Mouse (Mus musculus) natural killer cell, adult 2 months (primary cell): ENCODE data around the gene Otx2.
"Not testable (repeated sequence)": the region's sequence is repeated elsewhere in the genome, so short reads cannot be mapped to it uniquely, and the experiment has no call there.

Experiments
- DNase-seq, 2 experiments: peaks; one replicate each; pipeline ENCODE4 v3.0.0; 2022; ENCODE audit warnings: low spot score in 2 of 2

Otx2 gene

GRCm38 (mm10) chr14:48653676-48654510 lies 19.7 kb downstream of the Otx2 start:
- no peak for DNase-seq

GRCm38 (mm10) chr14:48653081-48653480 lies 20.5 kb downstream of the Otx2 start:
- no peak for DNase-seq

- no peak for DNase-seq
These were observed 21.4 kb downstream of the Otx2 start for GRCm38 (mm10) chr14:48652256-48652655.

DNA sequence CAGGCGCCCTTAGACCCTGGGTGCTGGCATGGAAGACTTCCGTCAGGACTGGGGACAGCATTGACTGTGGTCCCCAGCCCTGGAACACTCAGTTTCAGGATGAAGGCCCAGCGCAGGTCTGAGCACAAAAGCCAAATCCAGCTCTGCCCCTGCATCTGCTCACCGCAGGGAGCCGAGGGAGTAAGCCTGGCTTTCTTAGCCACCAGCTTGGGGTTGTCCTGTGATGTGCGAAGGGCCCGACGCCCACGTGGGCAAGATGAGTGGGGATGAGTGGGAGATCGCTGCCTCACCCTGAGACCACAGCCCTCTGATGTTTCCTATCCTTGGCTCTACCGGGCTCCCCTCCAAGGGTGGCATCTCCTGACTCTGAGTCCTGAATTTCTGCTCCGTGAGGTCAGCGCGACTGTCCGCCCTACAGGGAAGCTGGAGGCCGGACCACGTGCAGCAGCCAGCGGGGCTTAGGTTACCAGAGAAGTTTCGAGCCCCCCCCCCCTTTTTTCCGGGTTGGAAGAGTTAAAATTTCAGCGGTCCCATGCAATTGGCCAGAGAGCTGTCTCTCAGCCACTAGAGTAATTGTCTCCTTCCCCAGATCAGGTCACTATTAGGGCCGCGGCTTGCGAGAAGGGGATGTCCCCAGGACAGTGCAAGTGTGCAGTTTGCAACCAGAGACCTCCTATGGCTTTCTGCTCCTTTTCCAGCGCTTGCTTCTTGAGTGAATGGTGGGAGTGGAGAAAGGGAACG lies 22.0 kb downstream of the Otx2 start:
- no peak for DNase-seq

GRCm38 (mm10) chr14:48641462-48642395 lies 31.9 kb downstream of the Otx2 start:
- DNase-seq = no peak

DNA sequence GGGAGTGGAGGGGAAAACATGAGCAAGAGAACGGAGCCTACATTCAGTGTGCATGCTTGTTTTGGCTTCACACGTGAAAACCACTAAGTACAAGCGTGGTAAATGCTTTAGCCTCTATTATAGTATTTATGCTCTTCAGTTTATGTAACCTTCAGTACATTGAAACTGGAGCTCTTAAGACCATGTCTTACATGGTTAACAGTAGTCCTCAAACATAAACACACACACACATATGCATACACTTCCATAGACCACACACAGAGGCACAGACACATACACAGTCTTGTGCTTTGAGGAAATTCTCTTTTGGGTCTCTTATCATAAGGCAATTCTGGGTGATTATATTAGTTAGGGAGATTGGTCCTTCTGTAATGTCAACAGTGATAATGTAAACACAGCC lies 40.5 kb downstream of the Otx2 start:
- no peak for DNase-seq

- no peak for DNase-seq
These were observed 41.3 kb downstream of the Otx2 start for GRCm38 (mm10) chr14:48632335-48632734.

- no peak for DNase-seq
These were observed 42.1 kb downstream of the Otx2 start for GRCm38 (mm10) chr14:48631486-48631885.

- DNase-seq = no peak
These were observed 44.2 kb downstream of the Otx2 start for GRCm38 (mm10) chr14:48629404-48629803.

GRCm38 (mm10) chr14:48626271-48626670 lies 47.3 kb downstream of the Otx2 start:
- DNase-seq = no peak

DNA sequence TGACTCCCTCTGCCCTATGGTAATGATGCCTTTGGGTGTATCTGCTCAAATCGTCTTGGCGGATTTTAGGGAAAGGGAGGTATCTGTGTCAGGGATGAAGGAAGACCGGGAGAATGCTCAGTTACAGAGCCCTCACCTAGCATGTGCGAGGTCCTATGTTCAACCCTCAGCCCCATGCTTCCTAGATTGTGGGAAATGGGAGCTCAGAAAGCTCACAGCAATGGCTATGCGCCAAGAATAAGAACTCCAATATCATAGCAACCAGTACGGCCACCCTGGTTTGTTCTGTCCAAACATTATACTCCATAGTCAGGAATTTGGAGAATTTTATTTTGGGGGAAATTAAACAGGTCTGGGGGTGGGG lies 48.3 kb downstream of the Otx2 start:
- DNase-seq = no peak

DNA sequence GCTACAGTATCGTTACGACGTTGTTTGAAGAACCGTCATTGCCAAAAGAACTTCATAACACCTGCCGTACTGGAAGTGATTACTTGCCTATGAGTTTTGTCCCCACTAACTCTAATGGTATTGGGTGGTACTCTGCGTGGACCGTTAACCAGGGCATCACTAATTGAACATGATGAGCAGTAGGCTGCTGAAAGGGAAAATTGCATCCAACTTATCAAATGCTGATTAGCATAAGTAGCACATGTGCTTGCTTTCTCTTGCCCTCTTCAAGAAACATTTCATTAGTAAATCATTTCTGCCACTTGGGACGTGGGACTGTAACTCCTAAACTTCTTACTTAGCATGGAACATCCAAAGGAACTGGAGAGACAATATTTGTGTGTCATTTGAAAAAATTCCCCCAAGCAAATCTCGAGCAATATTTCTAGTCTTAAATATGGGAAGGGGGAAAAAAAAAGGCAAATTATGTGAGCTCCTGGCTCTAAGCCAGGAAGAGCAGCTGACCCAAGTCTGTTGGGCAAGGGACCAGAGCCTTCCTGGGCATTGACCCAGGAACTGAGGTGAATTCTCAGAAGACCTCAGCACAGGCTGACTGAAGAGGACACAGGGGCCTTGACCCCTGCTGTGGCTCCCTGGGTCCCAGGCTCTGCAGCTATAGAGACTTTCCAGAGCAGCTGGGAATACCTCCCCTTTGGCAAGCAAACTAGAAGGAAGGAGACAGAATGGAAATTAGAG lies 48.9 kb downstream of the Otx2 start:
- DNase-seq = no peak

DNA sequence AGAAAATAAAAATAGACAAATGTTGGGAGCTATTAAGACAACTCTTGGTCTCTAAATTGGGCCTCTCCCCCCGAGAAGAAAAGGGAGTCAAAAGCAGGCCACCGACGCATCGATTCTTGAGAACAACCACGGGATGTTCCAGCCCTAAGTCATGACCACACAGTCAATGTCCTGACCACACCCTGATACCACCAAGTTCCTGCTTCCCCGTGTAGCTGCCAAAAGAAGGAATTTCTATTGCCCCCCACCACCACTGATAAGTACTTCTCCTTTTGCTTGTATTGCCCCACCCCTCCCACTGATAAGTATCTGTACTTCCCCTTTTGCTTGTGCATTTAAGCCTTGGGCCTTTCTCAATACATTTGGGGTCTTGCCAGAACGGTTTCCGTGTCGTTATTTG lies 50.9 kb downstream of the Otx2 start:
- DNase-seq = not testable (repeated sequence)

DNA sequence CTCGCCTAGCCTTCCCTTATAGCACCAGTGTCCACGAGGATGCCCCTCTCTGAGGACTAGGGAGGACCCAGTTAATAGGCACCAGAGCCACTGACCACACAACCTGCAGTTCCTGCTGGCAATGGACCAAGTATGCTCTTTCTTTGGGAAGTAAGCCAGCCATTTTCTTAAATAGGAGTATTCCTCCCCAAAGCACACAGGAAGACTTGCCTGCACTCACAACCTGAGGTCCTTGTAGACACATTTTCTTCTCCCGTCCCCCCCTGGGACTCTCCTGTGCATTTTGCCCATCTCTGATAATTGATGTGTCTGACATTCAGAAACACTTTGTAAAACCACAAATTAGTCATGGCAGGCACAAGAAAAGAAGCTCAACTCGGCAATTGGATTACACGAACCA lies 57.3 kb downstream of the Otx2 start:
- DNase-seq = no peak

DNA sequence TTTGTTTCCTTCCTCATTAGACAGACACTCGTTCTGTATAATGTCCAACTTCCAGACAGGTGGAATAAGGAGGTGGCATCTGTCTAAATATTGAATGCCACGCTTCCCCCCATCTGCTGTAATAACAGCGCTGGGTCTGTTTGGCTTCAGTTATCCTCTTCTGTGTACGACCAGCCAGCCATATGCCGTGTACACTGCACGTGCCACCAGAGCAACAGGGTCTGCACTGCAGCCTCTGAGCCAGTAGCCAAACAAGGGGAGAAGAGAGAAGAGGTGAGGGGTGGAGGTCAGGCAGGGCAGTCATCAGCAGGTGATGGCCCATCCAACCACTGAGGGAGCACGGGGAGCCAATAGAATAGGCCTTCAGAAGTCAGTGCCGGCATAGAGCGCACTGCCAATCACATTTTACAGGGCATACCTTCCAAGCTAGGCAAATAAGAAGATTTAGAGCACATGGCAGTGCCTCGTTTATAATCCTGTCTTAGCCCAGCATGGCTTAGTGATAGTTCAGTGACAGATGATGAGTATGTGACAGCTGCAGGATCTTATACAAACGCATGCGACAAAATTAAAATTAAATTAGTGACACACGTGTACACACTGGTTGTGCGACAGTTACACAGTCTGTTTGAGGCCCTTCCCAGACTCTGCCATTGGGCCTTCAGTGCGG lies 64.8 kb downstream of the Otx2 start:
- no peak for DNase-seq
